Mouse (Mus musculus) embryonic facial prominence, embryonic 14.5 days (tissue): ENCODE measurements at regions not wholly inside any gene's neighbourhood (a gene's known extent, or its start where the extent isn't known, plus 50 kb on each side); places are given as distances from the start of the nearest gene placed in this dataset.

Experiments used
- ATAC-seq: fragments of 200-750 bp; cut with Nextera tagmentation; 2 replicates; pipeline ENCODE4 v1.8.0; 2017; ENCODE audit warnings: low read depth, moderate number of reproducible peaks, moderate TSS enrichment
- DNase-seq: peaks from one replicate; pipeline ENCODE4 v3.0.0-alpha.2; 2015; ENCODE audit warnings: low spot score
- H3K27ac ChIP-seq: fragments of 300-500 bp; sonication (generic); replicated peaks from 2 replicates; pipeline ENCODE4 v1.5.1; 2014; ENCODE audit warnings: low read depth, mild to moderate bottlenecking, low read length, moderate library complexity
- H3K27me3 ChIP-seq: fragments of 300-500 bp; sonication (generic); replicated peaks from 2 replicates; pipeline ENCODE4 v1.6.1; 2014; ENCODE audit warnings: low read length; ENCODE audit not compliant: control insufficient read depth, insufficient read depth
- H3K36me3 ChIP-seq: fragments of 300-500 bp; sonication (generic); 2 replicates; pipeline ENCODE4 v1.6.1; 2014; ENCODE audit warnings: low read length, mixed read lengths; ENCODE audit not compliant: control insufficient read depth, insufficient read depth
- H3K4me1 ChIP-seq: fragments of 300-500 bp; sonication (generic); 2 replicates; pipeline ENCODE4 v1.6.1; 2014; ENCODE audit warnings: antibody characterized with exemption, low read length; ENCODE audit not compliant: control insufficient read depth, insufficient read depth
- H3K4me2 ChIP-seq: fragments of 300-500 bp; sonication (generic); 2 replicates; pipeline ENCODE4 v1.6.1; 2014; ENCODE audit warnings: low read depth, mild to moderate bottlenecking, low read length, moderate library complexity, mixed read lengths
- H3K4me3 ChIP-seq: fragments of 300-500 bp; sonication (generic); 2 replicates; pipeline ENCODE4 v1.5.1; 2014; ENCODE audit warnings: low read depth, mild to moderate bottlenecking, low read length
- H3K9ac ChIP-seq: fragments of 300-500 bp; sonication (generic); 2 replicates; pipeline ENCODE4 v1.6.1; 2014; ENCODE audit warnings: low read depth, mild to moderate bottlenecking, low read length, moderate library complexity, mixed read lengths
- H3K9me3 ChIP-seq: fragments of 300-500 bp; sonication (generic); 2 replicates; pipeline ENCODE4 v1.6.1; 2016; ENCODE audit warnings: low read length; ENCODE audit not compliant: control insufficient read depth
- WGBS: fragments of 180-500 bp; shearing (Covaris S2); extraction: QIAGEN DNeasy Blood & Tissue Kit; methylation state at CpG from one replicate; pipeline ENCODE4 v1.1.7; 2014; 5-methylcytosine and 5-hydroxymethylcytosine counted together

DNA sequence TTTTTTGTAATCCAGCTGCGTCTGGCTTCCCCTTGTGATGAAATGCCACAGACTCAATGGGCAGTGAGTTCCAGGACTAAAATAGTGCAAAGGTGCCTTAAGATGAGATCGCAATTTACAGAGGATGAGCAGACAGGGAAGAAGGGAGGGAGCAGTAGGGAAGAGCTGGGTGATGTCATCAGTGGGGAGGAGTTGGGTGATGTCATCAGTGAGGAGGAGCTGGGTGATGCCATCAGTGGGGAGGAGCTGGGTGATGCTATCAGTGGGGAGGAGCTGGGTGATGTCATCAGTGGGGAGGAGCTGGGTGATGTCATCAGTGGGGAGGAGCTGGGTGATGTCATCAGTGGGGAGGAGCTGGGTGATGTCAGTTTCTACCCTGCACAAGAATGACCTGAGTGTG, 84.4 kb upstream of the 4930583I09Rik start:
- no peak for DNase-seq
- H3K27me3 ChIP-seq = no peaks in the 10 kb centered on the region
- H3K4me2 ChIP-seq = no peak overlapping the region
- H3K9ac ChIP-seq = no peak overlapping the region
- no peak for ATAC-seq
- WGBS = 65% methylated on average over 2 of the region's 2 CpGs
- no peak overlapping the region for H3K4me3 ChIP-seq
- peaks cover 12% of the 10 kb centered on the region for H3K4me1 ChIP-seq
- no peaks in the 10 kb centered on the region for H3K36me3 ChIP-seq
- H3K27ac ChIP-seq = no peak overlapping the region
- peaks cover 3% of the 10 kb centered on the region; the same call in 1 of the 2 replicates for H3K9me3 ChIP-seq

DNA sequence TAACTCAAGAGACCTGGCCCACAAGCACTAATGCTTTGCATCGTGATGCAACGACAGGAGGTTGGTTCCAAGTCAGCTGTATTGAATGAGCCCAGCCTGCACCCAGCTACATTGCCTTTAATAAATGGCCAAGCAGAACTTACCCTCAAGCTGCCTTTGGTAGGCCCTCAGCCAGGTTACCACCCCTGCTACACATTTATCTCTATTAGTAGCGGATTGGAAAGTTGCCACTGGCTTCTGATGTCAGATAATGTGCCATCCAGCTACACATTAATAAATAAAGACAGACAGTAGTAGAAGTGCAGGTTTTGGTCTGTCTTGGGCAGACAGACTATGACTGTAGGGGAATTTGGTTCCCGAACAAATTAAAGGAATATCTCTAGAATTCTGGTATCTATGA, 82.0 kb upstream of the 4930583I09Rik start:
- H3K9ac ChIP-seq = no peak overlapping the region
- peaks cover 17% of the 10 kb centered on the region for H3K4me1 ChIP-seq
- H3K4me2 ChIP-seq = no peak overlapping the region
- no peak for ATAC-seq
- DNase-seq = no peak
- no peak overlapping the region for H3K27ac ChIP-seq
- H3K27me3 ChIP-seq = no peaks in the 10 kb centered on the region
- H3K36me3 ChIP-seq = no peaks in the 10 kb centered on the region
- WGBS = 80% methylated on average over 4 of the region's 4 CpGs
- H3K9me3 ChIP-seq = peaks cover 3% of the 10 kb centered on the region; the same call in 1 of the 2 replicates
- no peak overlapping the region for H3K4me3 ChIP-seq

DNA sequence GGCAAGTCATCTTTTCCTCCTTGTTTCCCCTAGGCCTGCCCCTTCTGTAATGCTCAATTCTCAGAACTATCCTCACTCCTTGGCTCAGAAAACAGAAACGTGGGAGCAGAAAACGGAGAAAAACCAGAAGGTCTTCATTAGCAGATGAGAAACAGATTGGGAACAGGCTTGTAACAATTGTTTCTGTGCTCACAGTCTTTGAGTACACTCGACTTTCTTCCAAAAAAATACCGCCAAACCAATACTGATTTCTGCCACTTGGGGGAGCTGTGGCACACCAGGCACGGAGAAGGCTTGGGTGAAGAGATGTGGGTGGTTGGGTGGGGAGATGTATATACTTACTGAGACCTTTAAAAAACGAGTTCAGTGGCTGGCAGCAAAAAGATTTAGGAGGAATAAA, 80.8 kb upstream of the 4930583I09Rik start:
- H3K9ac ChIP-seq = no peak overlapping the region
- no peak overlapping the region for H3K4me2 ChIP-seq
- peaks cover 3% of the 10 kb centered on the region; the same call in 1 of the 2 replicates for H3K9me3 ChIP-seq
- DNase-seq (peak; percentile 77), ATAC-seq (no peak)
- H3K4me1 ChIP-seq = peaks cover 17% of the 10 kb centered on the region
- 53% methylated on average over 6 of the region's 6 CpGs for WGBS
- no peak overlapping the region for H3K4me3 ChIP-seq
- H3K27me3 ChIP-seq = no peaks in the 10 kb centered on the region
- H3K27ac ChIP-seq = peak overlapping the region; percentile 4; the same call in 1 of the 2 replicates
- no peaks in the 10 kb centered on the region for H3K36me3 ChIP-seq

DNA sequence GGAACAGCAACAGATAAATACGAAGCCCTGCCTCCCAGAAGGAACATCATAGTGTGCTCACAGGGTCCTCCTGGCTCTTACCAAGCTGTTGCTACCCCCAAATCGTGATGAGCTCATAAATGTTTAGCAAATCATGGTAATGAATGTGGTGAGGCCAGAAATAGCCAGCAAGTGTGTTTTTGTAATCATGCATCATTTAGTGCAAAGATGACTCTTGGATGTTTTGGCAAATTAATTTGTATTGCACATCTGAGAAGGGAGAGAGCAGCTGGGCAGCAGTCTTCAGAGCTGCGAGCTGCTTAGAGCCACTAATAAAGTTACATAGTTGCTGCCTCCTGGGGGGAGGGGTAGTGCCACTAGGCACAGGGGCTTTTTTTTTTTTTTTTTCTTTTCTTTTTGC, 79.8 kb upstream of the 4930583I09Rik start:
- Histone ChIP-seq H3K9me3 (peaks cover 3% of the 10 kb centered on the region; the same call in 1 of the 2 replicates), H3K27me3 (no peaks in the 10 kb centered on the region), H3K4me2 (no peak overlapping the region), H3K27ac (no peak overlapping the region), H3K4me1 (peaks cover 17% of the 10 kb centered on the region), H3K36me3 (no peaks in the 10 kb centered on the region), H3K9ac (no peak overlapping the region), H3K4me3 (no peak overlapping the region)
- DNase-seq = no peak
- 23% methylated on average over 3 of the region's 3 CpGs for WGBS
- no peak for ATAC-seq

DNA sequence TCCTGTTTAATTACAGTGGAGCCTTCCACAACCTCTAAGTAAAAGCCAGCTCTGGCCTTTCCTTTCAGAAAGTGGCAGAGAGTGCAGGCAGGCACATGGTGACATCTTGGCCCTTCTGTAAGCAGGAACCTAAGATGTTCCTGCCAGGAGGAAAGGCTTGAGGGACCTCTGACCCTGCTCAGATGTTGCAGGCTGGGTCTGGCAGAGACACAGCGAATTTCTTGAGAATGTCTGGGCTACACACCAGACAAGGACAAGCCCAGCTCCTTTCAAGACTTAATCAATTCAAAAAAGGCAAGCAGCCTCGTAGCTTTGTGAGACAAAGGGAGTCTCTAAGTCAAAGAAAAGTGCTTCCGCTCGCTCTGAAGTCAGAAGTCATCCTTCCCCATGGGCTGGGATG, 79.2 kb upstream of the 4930583I09Rik start:
- Histone ChIP-seq H3K9ac (no peak overlapping the region), H3K4me1 (peaks cover 17% of the 10 kb centered on the region), H3K36me3 (no peaks in the 10 kb centered on the region), H3K27ac (no peak overlapping the region), H3K27me3 (no peaks in the 10 kb centered on the region), H3K4me3 (no peak overlapping the region), H3K9me3 (peaks cover 3% of the 10 kb centered on the region; the same call in 1 of the 2 replicates), H3K4me2 (no peak overlapping the region)
- WGBS = 18% methylated on average over 4 of the region's 4 CpGs
- ATAC-seq = peak; percentile 37; the same call in 1 of the 2 replicates
- no peak for DNase-seq

DNA sequence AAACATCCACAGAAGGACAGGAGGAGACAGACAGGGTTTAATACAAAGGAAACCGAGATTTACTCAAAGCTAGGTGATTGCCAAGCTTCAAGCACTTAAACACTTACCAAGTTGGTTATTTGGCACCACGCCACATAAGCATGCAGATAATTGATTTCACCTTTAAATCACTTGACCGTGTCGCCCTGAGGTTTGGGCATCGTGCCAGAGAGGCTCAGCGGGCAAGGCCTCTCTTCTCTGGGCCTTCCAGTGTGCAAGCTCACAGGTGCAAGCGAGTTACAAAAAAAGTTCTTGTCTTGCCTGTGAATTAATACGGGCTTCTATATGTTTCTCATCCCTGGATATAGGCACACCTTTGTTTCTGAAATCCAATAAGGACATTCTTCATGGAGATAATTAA, 78.4 kb upstream of the 4930583I09Rik start:
- DNase-seq = peak; percentile 83
- H3K4me3 ChIP-seq = no peak overlapping the region
- H3K4me2 ChIP-seq = no peak overlapping the region
- H3K36me3 ChIP-seq = no peaks in the 10 kb centered on the region
- WGBS = 16% methylated on average over 8 of the region's 8 CpGs
- no peak overlapping the region for H3K27ac ChIP-seq
- no peaks in the 10 kb centered on the region for H3K27me3 ChIP-seq
- H3K4me1 ChIP-seq = peaks cover 17% of the 10 kb centered on the region
- peak; percentile 51; the same call in 1 of the 2 replicates for ATAC-seq
- H3K9ac ChIP-seq = no peak overlapping the region
- H3K9me3 ChIP-seq = peaks cover 3% of the 10 kb centered on the region; the same call in 1 of the 2 replicates

DNA sequence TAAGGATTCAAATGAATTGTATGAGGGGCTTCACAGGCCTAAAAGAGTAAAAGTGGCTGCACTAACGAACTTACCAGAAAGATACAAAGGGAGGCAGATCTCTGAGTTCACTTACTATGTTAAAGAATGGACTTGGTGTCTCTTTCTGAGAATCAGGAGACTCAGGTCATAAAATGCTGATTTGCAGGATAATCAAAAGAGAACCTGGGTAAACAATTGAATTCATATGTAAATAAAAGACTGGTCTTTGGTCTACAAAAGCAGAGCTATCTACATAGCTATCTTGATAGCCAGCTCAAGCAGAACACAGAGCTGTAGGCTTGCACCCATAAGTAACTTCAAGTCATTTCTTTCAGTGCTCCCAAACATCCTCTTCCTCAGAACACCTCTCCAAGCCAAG, 72.8 kb upstream of the 4930583I09Rik start:
- Histone ChIP-seq H3K4me1 (no peaks in the 10 kb centered on the region; the same call in 1 of the 2 replicates), H3K4me2 (no peak overlapping the region), H3K9ac (no peak overlapping the region), H3K27me3 (no peaks in the 10 kb centered on the region), H3K27ac (no peak overlapping the region), H3K36me3 (no peaks in the 10 kb centered on the region), H3K4me3 (no peak overlapping the region), H3K9me3 (peaks cover 10% of the 10 kb centered on the region)
- 87% methylated on average over 1 of the region's 1 CpGs for WGBS
- no peak for DNase-seq
- no peak for ATAC-seq

DNA sequence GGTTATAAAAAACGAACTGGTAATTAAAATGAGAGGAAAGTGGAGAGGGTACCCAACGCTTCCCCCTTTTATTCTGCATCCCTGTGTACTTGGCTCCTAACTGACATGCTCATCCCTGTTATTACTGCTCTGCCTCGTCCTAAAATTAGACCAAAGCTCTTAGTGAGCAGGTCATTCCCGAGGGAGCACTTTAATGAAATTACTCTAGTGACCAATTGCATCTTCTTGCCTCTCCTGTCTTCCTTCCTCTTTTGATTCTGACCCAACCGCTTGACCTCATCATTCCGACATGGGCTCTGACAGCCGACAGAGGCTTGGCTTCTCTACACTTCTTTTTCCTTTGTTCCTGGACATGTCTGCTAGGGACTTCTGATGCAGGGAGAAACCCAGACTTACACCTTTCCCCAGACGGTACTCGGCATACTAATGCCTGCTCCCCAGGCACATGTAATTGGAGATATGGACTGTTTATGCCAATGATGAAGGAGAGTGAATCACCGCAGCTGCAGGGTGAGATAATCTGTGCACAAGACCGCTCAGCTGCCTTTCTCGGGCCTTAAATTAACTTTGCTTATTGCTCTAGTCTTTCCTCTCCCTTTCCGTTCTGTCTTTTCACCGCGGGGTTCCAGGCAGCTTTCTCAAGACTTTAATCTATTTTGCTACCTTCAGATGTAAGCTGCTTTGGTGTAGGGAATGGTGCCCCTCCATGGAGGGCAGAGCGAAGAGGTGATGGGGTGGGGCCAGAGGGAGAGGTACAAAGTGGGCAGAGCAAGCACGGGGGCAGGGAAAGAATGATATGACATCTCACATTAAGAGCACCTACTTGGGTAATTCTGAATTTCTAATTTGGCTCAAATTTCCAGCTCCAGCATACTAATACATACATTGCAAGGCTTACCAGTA, 66.1 kb upstream of the 4930583I09Rik start:
- H3K27ac ChIP-seq = no peak overlapping the region
- peak; percentile 81 for ATAC-seq
- no peak overlapping the region for H3K4me3 ChIP-seq
- no peaks in the 10 kb centered on the region for H3K27me3 ChIP-seq
- no peak overlapping the region for H3K4me2 ChIP-seq
- H3K4me1 ChIP-seq = no peaks in the 10 kb centered on the region
- no peaks in the 10 kb centered on the region for H3K9me3 ChIP-seq
- 0 out of 2 replicates have a peak overlapping the region, but pooled peaks have one; percentile 11 for H3K9ac ChIP-seq
- DNase-seq = peak; percentile 56
- no peaks in the 10 kb centered on the region for H3K36me3 ChIP-seq
- 45% methylated on average over 17 of the region's 17 CpGs for WGBS
